Mouse (Mus musculus) gastrocnemius, postnatal 4 days (tissue): ENCODE measurements around the gene Arrdc1. TPM values are rescaled to one million over a fixed set of nuclear protein-coding genes. Genes with fewer than 3 reads are reported as not detected.

Source experiments
- microRNA-seq: library from miRNA; unstranded; fragments of <30 nt; microRNA quantifications from one replicate; pipeline ENCODE4 v1.2.0, GENCODE M21; 2021
- total RNA-seq, 2 experiments: library from RNA; stranded (reverse); gene quantifications; 2 replicates each; pipeline ENCODE4 v1.2.3; 2021

Arrdc1 gene
- total RNA-seq, 2 experiments from 2014 or later: 15.0 to 17.5 TPM

Small RNAs within 50 kb of the gene (microRNA-seq; reads per million reads assigned to microRNA genes)
- not detected for gene Gm22875

Other genes starting within 250 kb of the Arrdc1 start
- under 1 TPM; 0.23 to 0.27 TPM for gene Cacna1b, start 172.1 kb downstream of the Arrdc1 start, total RNA-seq
- 10 to 100 TPM; 65.2 to 72.5 TPM for gene Ehmt1, start 15.6 kb downstream of the Arrdc1 start, total RNA-seq
- gene Zmynd19, start 14.5 kb upstream of the Arrdc1 start, total RNA-seq: 10 to 100 TPM; 23.9 to 25.9 TPM
- 10 to 100 TPM in 1 of 2 experiments, 1 to 10 TPM in 1; 8.3 to 10.6 TPM for gene Dph7, start 27.1 kb upstream of the Arrdc1 start, total RNA-seq
- gene Mrpl41, start 39.8 kb upstream of the Arrdc1 start, total RNA-seq: 10 to 100 TPM; 56.1 to 59.4 TPM
- 10 to 100 TPM; 17.3 to 23.2 TPM for gene Pnpla7, start 40.8 kb upstream of the Arrdc1 start, total RNA-seq
- gene Nsmf, start 119.1 kb upstream of the Arrdc1 start, total RNA-seq: 10 to 100 TPM; 43.1 to 47.7 TPM
- gene Entpd8, start 145.1 kb upstream of the Arrdc1 start, total RNA-seq: not detected
- gene Noxa1, start 159.9 kb upstream of the Arrdc1 start, total RNA-seq: not detected
- 10 to 100 TPM; 20.8 to 22.5 TPM for gene Nrarp, start 245.5 kb upstream of the Arrdc1 start, total RNA-seq